Mouse (Mus musculus) liver, embryonic 14.5 days (tissue): ENCODE data around the gene Cd69.
A peak's percentile ranks its signal among the peaks of the same experiment; 100 is the strongest.

Experiments used
- CTCF ChIP-seq: IDR thresholded peaks from 2 replicates; pipeline ENCODE4 v1.5.1; 2016; ENCODE audit warnings: antibody characterized with exemption, low read depth, control low read depth
- EP300 ChIP-seq: IDR thresholded peaks from 2 replicates; pipeline ENCODE4 v1.6.1; 2016; ENCODE audit warnings: antibody characterized with exemption, low read depth

DNA sequence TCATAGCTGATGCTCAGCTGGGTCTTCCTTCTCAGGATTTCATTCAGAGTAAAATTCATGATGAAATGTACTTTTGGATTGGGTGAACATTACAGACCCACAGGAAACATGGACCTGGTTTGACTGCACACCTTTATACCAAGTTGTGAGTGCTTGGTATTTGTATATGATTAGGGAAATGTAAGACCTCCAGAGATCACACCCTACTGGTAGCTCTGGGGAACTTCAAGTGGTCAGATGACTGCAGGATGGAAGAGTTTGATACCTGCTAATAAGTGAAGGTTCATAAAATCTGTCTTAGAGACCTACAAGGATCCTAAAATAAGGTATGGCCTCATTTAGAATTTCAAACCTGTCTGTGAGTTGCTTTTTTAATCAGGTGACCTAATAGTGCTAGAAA lies 27.0 kb downstream of the Cd69 start:
- TF ChIP-seq CTCF = peak; percentile 23; the same call in 1 of the 2 replicates
- TF ChIP-seq EP300 = no peak
